14 mouse cellular contexts compared by ENCODE assay signal in the genomic region with DNA sequence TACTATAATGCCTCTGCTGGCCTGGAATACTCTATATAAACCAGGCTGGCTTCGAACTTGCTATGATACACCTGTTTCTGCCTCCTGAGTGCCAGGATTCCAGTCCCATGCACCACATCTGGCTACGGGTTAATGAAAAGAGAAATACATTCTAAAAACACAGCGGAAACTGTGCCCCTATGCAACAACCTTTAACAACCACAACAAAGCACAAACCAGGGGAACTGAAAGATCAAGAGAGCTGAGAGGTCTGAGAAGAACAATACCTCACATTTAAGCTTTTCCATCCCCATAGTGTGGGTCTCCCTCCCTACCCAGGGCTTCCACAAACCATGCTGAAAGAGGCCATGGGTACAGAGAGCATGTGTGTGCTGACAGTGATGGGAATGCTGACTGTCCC.
"Had no signal": no experiment of that assay in that cellular context is flagged by ENCODE, and none has a peak within 500 bp of the region (broad histone marks: within the 10 kb centered on the region; RNA-seq: fewer than 3 reads in every experiment).

No protein-coding gene starts in this region.

- H3K4me1 ChIP-seq: limb, embryonic 15.5 days; liver, embryonic 12.5 days; neural tube, embryonic 15.5 days had no signal

- H3K36me3 ChIP-seq: limb, embryonic 15.5 days; liver, embryonic 12.5 days; neural tube, embryonic 15.5 days had no signal

- H3K27ac ChIP-seq: left cerebral cortex, adult 2 months; limb, embryonic 15.5 days; liver, embryonic 12.5 days; macrophage; neural tube, embryonic 15.5 days had no signal

- DNase-seq: kidney, adult 11 months; kidney, adult 9 months; kidney, postnatal 10 days; kidney, postnatal 4 days; lung, embryonic 14.5 days; lung, postnatal 14 days; right cerebral cortex, adult 18-20 months; right cerebral cortex, postnatal 25 days had no signal

- H3K27me3 ChIP-seq: limb, embryonic 15.5 days; liver, embryonic 12.5 days; neural tube, embryonic 15.5 days had no signal

- H3K9me3 ChIP-seq: limb, embryonic 15.5 days; liver, embryonic 12.5 days; neural tube, embryonic 15.5 days had no signal

- H3K4me3 ChIP-seq: left cerebral cortex, adult 2 months; limb, embryonic 15.5 days; liver, embryonic 12.5 days; neural tube, embryonic 15.5 days had no signal

- ATAC-seq: liver, embryonic 12.5 days; midbrain, embryonic 16.5 days had no signal

- H3K9ac ChIP-seq: limb, embryonic 15.5 days; liver, embryonic 12.5 days; lung, embryonic 14.5 days; neural tube, embryonic 15.5 days had no signal

- H3K4me2 ChIP-seq: limb, embryonic 15.5 days; liver, embryonic 12.5 days; lung, embryonic 14.5 days; neural tube, embryonic 15.5 days had no signal
